Mouse (Mus musculus) CD4-positive, CD25-positive, alpha-beta regulatory T cell, adult 9 weeks (primary cell): ENCODE data around the gene Abi3. TPM values are rescaled to one million over a fixed set of nuclear protein-coding genes. Genes with fewer than 3 reads are reported as not detected.

Source experiments
- polyA plus RNA-seq: library from polyadenylated mRNA; unstranded; fragments of 100-300 nt; shearing (Covaris generic); gene quantifications from one replicate; pipeline ENCODE4 v1.2.1, GENCODE M21; 2017

Abi3 gene
- 79.5 TPM for polyA plus RNA-seq

DNA sequence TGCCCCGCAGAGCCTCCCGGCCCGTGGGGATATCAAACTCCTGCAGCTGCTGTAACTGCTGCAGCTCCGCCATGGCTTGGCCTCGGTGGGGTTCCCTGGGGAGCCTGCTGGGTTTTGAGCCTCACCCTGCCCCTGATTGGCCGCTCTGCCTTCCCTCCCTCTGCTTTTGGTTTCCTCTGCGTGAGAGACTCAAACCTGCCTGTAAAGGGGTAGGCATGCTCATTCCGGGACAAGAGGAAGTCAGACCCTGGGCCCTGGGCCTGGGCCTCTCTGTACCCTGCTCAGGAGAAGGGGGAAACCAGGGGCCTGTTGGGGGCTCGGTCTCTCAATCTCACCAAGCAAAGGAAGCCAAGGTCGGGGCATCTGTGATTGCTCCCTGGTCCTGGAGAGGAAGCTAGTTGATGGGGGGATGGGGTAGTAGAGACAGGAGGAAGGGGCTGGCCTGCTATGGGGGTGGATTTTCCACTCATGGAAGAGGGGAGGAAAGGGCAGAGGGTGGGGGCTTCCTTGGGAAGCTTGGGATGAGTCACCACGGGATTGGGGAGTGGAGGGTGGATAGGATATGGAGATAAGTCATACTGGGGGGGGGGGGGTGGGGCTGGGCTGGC is at the start of gene Abi3:
TSS of gene Abi3 (minus strand) at position 403 of the 608 bp plus-strand sequence.

DNA sequence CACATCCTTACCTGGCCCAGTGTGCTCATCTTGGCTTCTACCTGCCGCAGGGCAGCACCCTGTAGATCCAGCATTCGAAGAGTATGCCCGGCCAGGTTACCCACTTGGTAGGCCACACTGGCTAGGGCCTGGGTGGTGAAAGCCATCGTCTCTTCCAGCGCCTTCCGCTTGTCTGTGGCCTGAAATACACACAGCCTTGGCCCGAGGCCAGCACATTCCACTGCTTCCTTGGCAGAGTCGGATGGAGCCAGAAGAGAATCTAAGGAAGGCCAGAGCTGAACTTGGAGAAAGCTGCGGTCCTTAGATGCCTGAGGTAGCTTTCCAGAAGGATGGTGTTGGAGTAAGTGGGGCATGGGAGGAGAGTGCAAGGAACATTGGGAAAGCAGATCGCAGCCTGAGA is 5.2 kb downstream of the Abi3 start, which contains the start of gene Gngt2:
TSS of gene Gngt2 (plus strand) at position 158 of the 400 bp plus-strand sequence.

DNA sequence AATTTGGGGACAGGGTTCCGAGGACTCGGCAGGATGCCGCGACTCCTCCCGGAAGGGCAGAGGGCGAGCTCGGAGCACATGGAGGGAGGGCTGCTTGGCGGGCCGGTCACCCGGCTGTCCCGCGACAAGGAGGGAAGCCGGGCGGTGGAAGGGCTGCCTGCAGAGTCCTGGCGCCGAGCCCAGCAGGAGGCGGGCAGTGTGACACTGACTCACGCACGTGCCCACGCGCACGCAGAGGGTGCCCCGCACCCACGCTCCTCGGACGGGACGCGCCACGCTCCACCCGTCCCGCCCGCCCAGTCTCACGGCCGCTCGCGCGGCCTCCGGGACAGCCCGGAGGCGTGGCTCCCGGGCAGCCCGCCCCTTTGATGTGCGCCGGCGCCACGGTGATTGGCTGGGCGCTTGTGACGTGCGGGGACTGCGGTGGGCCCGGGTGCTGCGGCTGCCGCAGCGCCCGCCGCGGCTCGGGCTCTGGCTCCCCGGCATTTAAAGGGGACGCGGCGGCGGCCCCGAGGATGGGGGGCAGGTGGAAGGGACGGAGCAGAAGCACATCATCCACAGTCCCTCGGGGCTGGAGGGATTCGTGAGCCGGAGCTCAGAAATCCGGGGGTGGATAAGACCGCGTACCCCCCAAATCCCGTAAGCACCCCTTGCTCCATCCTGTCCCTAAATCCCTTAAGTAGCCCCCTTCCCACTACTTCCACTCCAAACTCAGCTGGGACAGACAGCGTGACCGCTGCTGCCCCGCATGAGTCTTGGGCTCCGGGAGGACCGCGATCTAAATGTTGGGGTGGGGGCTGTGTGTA is 18.0 kb downstream of the Abi3 start, which contains the start of gene Phospho1:
TSS of gene Phospho1 (plus strand) at position 429 of the 806 bp plus-strand sequence.

Other genes starting within 250 kb of the Abi3 start
- 104 TPM for gene Phb, start 175.5 kb downstream of the Abi3 start, polyA plus RNA-seq
- 8.7 TPM for gene Zfp652, start 129.8 kb downstream of the Abi3 start, polyA plus RNA-seq
- gene B130006D01Rik, start 118.9 kb downstream of the Abi3 start, polyA plus RNA-seq: 2.1 TPM
- not detected for gene Phospho1, start 18.0 kb downstream of the Abi3 start, polyA plus RNA-seq
- gene Gngt2, start 5.3 kb downstream of the Abi3 start, polyA plus RNA-seq: 46.6 TPM
- gene B4galnt2, start 72.4 kb upstream of the Abi3 start, polyA plus RNA-seq: not detected
- gene Igf2bp1, start 163.5 kb upstream of the Abi3 start, polyA plus RNA-seq: not detected
- not detected for gene Gip, start 182.1 kb upstream of the Abi3 start, polyA plus RNA-seq
- gene Snf8, start 192.4 kb upstream of the Abi3 start, polyA plus RNA-seq: 68.8 TPM
- gene Ube2z, start 222.9 kb upstream of the Abi3 start, polyA plus RNA-seq: 6.6 TPM
- 440 TPM for gene Atp5g1, start 233.2 kb upstream of the Abi3 start, polyA plus RNA-seq